Mouse (Mus musculus) c-Kit-positive CD71-positive TER-119-negative erythroid progenitor cells, embryonic 14.5 days (primary cell): Measurements from ENCODE around the gene Sfmbt1.

Experiments used
- DNase-seq: peaks from one replicate; pipeline ENCODE4 v3.0.0-alpha.2; 2013; ENCODE audit warnings: low read depth

Gene Sfmbt1

DNA sequence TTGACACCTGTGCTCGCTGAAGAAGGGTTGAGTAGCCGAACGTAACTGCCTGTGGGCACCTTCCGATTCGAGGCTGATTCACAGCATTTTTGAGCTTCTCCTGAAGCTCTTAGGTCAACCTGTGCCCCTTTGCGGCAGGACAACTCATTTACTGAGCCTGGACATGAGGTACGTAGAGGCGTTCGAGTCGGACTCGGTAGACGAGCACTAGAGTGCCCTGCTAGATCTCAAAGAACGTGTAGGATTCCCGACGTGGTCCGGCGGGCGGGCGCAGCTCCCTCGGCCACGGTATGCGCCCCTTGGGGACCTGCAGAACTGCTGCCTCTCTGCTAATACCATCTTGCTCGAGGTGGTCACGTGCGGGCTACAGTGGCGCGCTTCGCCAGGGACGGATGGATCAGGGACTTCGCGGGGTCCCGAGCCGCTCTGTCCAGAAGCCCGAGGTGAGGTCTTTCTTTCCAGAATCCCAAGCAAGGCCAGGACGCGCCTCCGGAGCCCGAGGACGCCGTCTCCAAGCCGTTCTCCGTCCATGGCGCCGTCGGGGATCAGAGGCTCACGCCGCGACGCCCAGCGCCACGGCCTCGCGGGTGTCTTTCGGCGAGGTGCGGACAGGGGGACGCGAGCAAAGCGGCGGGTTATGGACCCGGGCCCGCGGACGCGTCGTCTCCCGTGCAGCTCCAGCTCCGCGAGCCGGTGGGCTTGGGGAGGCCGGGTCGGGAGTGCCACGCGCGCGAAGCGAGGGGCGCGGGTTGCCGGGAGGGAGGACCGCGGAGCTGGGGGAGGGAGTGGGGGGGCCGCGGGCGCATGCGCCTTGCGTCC is at the start of gene Sfmbt1:
Gene Sfmbt1, plus strand, starts transcription at position 51 of the 819 bp plus-strand sequence.
- no peak for DNase-seq

DNA sequence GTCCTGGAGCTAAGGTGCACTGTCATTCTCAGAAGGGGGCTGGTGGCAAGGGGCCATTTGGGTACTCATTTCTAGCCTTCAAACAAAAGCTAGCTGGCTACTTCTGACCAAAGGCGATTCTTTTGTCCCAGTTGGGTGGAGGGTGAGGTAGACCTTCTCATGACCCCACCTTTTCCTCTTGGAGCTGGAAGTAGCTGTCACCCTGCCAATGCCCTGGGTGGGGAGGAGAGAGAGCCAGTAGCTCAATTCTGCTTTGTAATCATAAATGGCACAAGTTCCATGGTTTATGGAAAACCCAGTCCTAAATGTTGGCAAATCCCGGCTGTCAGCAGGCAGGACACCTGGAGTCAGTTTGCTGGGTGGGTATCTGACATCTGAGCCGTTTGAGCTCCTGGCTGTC is 48.6 kb upstream of the Sfmbt1 start:
- no peak for DNase-seq

DNA sequence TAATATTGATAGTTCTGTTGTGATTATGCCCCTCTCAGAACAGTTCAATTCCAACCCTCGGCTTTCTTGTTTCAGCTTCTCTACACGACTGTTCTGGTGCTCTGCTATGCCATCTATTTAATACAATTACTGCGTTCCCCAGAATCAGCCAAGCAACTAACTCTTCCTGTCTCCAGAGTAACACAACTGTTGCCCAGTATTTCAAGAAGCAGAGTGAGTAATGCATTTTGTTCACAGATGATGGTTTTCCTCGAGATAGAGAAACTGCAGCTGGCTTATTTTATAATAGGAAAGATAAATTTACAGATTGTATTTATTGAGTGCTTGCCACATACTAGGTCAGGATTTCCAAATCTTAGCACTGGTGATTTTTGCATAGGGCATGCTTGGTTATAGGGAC is 48.0 kb upstream of the Sfmbt1 start:
- no peak for DNase-seq

DNA sequence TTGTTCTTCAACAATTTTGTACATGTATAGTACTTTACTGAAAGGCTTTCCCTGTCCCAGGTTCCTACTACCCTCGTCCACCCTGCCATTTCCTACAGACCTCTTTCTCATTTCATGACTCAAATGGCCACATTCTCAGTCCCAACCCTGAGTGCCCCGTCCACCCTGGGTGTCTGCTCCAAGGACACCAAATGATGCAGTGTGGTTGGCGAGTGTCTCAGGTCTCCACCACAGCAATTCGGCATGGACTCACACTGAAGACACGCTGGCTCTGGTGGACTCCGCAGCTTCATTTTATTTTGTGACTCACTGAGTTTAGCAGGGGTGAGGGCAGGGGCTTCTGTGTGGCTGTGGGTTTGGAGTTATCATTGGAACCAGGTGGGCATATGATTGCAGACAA is 44.5 kb upstream of the Sfmbt1 start:
- no peak for DNase-seq

GRCm38 (mm10) chr14:30671095-30671985 is 43.3 kb upstream of the Sfmbt1 start:
- no peak for DNase-seq

DNA sequence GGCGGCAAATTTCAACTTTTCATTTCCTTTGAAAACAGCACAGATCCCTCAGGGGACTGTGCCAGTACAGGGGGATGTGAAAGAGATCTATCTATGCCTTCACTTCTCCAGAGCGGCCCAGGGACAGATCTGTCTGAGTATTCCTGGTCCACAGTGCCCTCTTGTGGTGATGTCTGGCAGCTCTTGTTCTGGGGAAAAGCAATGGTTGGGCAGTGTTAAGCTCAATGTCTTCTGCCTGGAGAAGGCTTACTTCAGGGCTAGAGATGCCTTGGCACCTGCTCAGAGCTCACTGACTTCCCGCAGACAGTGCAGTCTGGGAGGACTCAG is 42.7 kb upstream of the Sfmbt1 start:
- DNase-seq: peak; percentile 80

DNA sequence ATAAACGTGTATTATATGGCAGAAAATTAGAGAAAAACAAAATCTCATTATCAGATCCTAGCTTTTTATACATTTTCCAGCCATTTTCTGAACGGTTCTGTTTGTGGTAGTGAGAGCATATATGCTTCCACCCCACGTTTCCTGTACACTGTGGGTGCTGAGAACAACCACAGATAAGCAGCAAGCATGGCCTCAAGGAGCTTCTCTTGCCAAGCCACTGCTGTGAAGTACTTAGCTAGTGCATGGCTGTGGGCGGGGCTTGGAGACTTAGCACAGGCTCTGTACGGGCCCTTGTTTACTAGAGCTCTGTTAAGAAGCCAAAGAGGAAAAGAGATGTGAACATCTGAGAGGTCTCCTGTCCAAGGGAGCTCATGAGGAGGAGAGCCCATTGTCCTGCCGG is 39.7 kb upstream of the Sfmbt1 start:
- DNase-seq: peak; percentile 52

DNA sequence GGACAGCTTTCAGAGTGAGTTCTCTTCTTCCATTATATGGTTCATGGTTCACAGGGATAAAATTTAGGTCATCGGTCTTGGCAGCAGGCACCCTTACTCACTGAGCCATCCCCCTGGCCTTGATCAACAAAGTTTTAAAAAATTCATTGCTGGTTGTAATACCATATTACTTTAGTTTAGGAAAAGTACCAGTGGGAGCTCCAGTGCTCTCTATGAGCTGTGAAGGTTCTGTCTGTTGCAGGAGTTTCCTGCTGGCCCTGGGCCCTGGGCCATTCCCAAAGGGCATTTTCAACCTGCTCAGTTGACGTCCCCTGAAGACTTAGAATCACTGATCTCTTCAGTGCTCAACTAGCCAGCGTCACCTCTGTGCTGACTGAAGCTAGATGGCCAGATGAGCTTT is 32.5 kb upstream of the Sfmbt1 start:
- DNase-seq: no peak

DNA sequence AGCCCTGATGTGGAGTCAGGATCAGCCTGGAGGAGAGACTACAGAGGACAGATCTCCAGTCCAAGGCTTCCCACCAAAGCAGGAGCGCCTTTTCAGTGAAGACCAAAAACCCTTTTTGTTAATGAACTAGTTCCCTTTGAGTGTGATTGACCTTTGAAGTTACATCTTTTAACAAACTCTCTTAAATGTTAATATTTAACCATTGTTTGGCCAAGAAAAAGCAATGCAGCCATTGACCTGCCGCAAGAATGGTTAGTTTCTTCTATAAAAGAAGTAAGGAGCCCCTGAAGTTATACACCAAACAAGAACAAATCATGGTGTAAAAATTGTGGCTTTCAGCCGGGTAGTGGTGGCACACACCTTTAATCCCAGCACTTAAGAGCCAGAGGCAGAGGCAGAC is 24.0 kb upstream of the Sfmbt1 start:
- no peak for DNase-seq

DNA sequence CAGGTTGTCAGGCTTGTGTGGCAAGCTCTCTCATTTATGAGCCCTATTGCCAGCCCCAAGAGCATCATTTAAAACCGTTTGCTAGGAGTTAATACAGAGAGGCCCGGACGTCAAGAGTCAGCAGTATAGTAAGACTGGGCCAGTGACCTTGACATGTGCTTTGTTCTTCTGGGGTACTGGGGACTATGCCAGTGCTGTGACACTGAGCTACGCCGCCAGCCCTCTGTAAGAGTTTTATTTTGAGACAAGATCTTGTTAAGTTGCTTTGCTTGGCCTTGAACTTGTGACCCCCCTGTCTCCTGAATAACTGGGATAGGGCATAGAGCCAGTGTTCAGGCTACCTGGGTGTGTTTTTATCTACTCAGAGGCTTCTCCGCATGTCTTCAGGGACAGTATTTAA is 22.2 kb upstream of the Sfmbt1 start:
- no peak for DNase-seq

DNA sequence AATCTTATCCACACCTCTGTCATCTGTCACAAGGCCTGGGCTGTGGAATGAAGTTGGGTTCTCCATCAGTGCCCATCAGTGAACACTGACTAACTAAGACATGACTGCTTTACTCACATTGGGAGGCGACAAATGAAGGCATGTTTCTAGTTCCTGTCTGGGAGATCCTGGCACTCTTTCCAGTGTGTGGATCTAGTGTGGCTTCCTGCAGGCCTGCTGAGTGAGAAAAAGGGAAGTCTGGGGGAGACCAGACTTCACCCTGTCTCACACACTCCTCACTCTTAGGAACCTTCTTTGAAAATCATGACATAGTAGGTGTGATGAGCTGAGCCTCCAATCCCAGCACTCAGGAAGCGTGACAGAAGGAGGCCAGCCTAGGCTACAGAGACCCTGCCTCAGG is 19.9 kb upstream of the Sfmbt1 start:
- DNase-seq: no peak

GRCm38 (mm10) chr14:30695609-30696008 is 19.0 kb upstream of the Sfmbt1 start:
- DNase-seq: no peak

GRCm38 (mm10) chr14:30697407-30698052 is 17.1 kb upstream of the Sfmbt1 start:
- DNase-seq: no peak

GRCm38 (mm10) chr14:30699656-30700055 is 15.0 kb upstream of the Sfmbt1 start:
- DNase-seq: peak; percentile 60

GRCm38 (mm10) chr14:30702512-30702911 is 12.1 kb upstream of the Sfmbt1 start:
- DNase-seq: no peak

GRCm38 (mm10) chr14:30703079-30703478 is 11.6 kb upstream of the Sfmbt1 start:
- no peak for DNase-seq

- no peak for DNase-seq
Observed at GRCm38 (mm10) chr14:30704098-30704855, 10.4 kb upstream of the Sfmbt1 start.

DNA sequence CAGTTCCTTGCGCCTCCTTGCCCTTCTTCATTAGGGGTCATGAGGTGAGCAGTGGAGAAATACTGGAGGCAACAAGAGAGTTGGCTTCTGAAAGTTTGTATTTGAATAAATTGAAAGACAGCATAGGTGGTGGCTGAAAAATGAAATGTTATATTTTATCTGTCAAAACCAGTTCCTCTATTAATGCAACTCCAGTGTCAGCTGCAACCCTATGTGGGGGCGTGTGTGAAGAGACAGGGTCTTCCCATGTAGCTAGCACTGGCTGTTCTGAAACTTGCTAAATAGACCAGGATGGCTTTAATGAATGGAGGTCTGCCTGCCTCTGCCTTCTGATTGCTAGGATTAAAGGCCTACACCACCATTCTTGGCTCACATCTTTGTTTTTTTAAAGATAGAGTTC is 2.8 kb upstream of the Sfmbt1 start:
- DNase-seq: no peak

DNA sequence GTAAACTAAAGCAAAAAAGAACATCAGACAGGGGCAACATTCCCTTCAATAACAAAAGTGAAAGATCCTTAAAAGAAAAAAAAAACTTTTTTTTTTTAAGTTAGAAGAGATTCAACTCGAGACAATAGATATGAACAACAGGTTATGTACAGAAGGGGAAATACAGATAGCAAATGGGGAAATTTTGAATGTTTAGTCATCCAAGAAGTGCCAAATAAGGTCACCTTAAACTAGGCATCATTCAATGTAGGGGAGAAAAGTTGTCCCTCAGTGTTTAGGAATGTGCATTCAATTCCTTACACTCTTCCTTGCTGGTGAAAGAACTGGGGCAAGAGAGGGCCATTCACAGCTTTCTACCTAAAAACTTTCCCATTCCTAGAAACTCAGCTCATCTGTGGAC is 880 bp upstream of the Sfmbt1 start:
- DNase-seq: no peak

DNA sequence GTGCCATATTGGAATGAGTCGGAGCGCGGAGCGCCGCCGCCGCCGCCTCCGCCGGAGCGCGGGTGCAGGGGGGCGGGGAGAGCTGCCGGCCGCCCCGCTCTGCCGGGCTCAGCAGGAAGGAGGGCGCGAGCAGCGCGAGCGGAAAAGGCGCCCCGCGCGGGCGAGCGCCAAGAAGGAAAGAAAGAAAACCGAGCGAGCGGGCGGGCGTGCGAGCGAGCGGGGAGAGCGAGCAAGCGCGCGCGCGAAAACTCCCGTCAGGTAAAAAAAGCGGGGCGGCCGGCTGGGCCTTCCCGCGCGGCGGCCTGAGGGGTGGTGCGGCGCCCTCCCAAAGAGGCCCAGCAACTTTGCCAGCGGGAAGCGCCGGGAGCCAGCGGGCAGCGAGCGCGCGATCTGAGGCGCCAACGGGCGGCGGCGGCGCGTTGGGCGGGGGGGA is 985 bp downstream of the Sfmbt1 start:
- peak; percentile 51 for DNase-seq

DNA sequence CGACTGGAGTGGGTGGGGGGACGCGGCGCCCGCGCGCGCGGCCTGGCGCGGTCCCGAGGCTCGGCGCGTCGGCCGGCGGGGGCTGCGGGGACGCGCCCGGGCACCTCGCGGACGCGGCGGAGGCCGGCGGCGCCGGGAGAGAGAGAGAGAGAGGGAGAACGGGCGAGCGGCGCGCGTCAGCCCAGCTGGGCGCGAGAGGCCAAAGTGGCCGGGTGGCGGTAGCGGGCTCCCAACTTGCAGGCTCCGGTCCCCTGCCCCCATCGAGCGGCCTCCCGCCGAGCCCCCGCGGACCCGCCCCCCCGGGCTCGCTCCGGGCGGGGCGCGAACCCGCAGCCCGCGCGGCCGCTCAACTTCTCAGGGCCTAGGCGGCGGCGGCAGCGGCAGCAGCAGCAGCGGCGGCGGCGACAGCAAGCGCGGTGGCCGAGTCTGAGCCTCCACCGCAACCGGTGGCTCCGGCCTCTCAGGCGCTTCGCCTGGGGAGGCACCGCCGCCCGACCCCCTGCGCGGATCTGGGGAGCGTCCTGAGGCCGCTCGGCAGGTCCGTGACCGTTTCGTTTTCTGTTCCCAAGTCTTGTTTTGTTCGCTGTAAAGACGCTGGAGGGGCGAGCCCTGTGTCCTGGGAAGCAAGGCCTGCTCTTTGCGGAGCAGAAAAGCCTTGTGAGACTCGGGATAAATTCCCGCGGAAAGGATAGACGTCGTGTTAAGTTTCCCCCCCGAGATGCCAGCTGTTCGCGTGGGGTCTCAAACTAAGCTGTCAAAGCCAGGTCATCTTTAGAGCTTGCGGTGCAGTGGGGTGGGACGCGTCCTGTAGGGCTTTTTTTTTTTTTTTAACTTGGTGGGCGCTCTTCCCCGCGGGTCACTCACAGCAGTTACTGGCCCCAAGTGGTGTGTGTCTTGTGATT is 1.7 kb downstream of the Sfmbt1 start:
- DNase-seq: no peak
